Mouse (Mus musculus): ENCODE data around the gene Olfr644. TPM values are rescaled to one million over a fixed set of nuclear protein-coding genes. Genes with fewer than 3 reads are reported as not detected.

Olfr644 gene
- polyA plus RNA-seq, 1 experiment from 2014 or later, result not detected

GRCm38 (mm10) chr7:104052566-104052965 lies 19.1 kb downstream of the Olfr644 start, which contains the start of gene Olfr642:
Gene Olfr642, minus strand, starts transcription at chr7:104052666.
- Histone ChIP-seq H3K27ac (ENCODE audit: low read depth) (no peak within 1 kb of the TSS), H3K4me2 (ENCODE audit: low read depth, low read length) (no peak within 1 kb of the TSS), H3K27me3 (ENCODE audit: insufficient read depth, low read length) (no peaks in the 10 kb centered on the region), H3K36me3 (replicated peaks; ENCODE audit: insufficient read depth, low read length) (no peaks in the 10 kb centered on the region), H3K4me3 (ENCODE audit: low read depth, low read length) (no peak within 1 kb of the TSS), H3K9ac (replicated peaks) (no peak within 1 kb of the TSS), H3K4me1 (ENCODE audit: insufficient read depth) (no peaks in the 10 kb centered on the region), H3K9me3 (ENCODE audit: low read length) (no peaks in the 10 kb centered on the region)
- TF ChIP-seq EP300 (IDR thresholded peaks at IDR 0.05; ENCODE audit: low read depth) (no peak), CTCF (IDR thresholded peaks at IDR 0.05; ENCODE audit: low read depth) (no peak)
- ATAC-seq (no peak), DNase-seq (no peak)
- 67% methylated on average over 1 of the region's 1 CpGs for WGBS (ENCODE audit: insufficient replicate concordance)

GRCm38 (mm10) chr7:104050745-104051144 lies 20.9 kb downstream of the Olfr644 start:
- Histone ChIP-seq H3K9ac (replicated peaks) (no peak overlapping the region), H3K4me3 (ENCODE audit: low read depth, low read length) (no peak overlapping the region), H3K27me3 (ENCODE audit: insufficient read depth, low read length) (no peaks in the 10 kb centered on the region), H3K9me3 (ENCODE audit: low read length) (no peaks in the 10 kb centered on the region), H3K4me1 (ENCODE audit: insufficient read depth) (no peaks in the 10 kb centered on the region), H3K4me2 (ENCODE audit: low read depth, low read length) (no peak overlapping the region), H3K36me3 (replicated peaks; ENCODE audit: insufficient read depth, low read length) (no peaks in the 10 kb centered on the region), H3K27ac (ENCODE audit: low read depth) (no peak overlapping the region)
- ATAC-seq (no peak), DNase-seq (no peak)
- 65% methylated on average over 4 of the region's 4 CpGs for WGBS (ENCODE audit: insufficient replicate concordance)
- TF ChIP-seq EP300 (IDR thresholded peaks at IDR 0.05; ENCODE audit: low read depth) (no peak), CTCF (IDR thresholded peaks at IDR 0.05; ENCODE audit: low read depth) (no peak)

- TF ChIP-seq EP300 (IDR thresholded peaks at IDR 0.05; ENCODE audit: low read depth) (no peak), CTCF (IDR thresholded peaks at IDR 0.05; ENCODE audit: low read depth) (no peak)
- ATAC-seq, result no peak
- Histone ChIP-seq H3K4me1 (ENCODE audit: insufficient read depth) (no peaks in the 10 kb centered on the region), H3K4me2 (ENCODE audit: low read depth, low read length) (no peak within 1 kb of the TSS), H3K36me3 (replicated peaks; ENCODE audit: insufficient read depth, low read length) (no peaks in the 10 kb centered on the region), H3K9ac (replicated peaks) (no peak within 1 kb of the TSS), H3K9me3 (ENCODE audit: low read length) (no peaks in the 10 kb centered on the region), H3K27ac (ENCODE audit: low read depth) (no peak within 1 kb of the TSS), H3K27me3 (ENCODE audit: insufficient read depth, low read length) (no peaks in the 10 kb centered on the region), H3K4me3 (ENCODE audit: low read depth, low read length) (no peak within 1 kb of the TSS)
- 51% methylated on average over 1 of the region's 1 CpGs for WGBS (ENCODE audit: insufficient replicate concordance)
- DNase-seq, result no peak
Measured at GRCm38 (mm10) chr7:104035145-104035544, 36.5 kb downstream of the Olfr644 start, which contains the start of gene Olfr641. Gene Olfr641, plus strand, starts transcription at chr7:104035445.

- 63% methylated on average over 3 of the region's 3 CpGs for WGBS (ENCODE audit: insufficient replicate concordance)
- DNase-seq, result no peak
- no peak overlapping the region for H3K4me2 ChIP-seq (ENCODE audit: low read depth, low read length)
- TF ChIP-seq EP300 (IDR thresholded peaks at IDR 0.05; ENCODE audit: low read depth) (no peak), CTCF (IDR thresholded peaks at IDR 0.05; ENCODE audit: low read depth) (no peak)
- H3K4me1 ChIP-seq (ENCODE audit: insufficient read depth), result no peaks in the 10 kb centered on the region
- no peak overlapping the region for H3K27ac ChIP-seq (ENCODE audit: low read depth)
- no peaks in the 10 kb centered on the region for H3K27me3 ChIP-seq (ENCODE audit: insufficient read depth, low read length)
- no peak overlapping the region for H3K9ac ChIP-seq (replicated peaks)
- no peaks in the 10 kb centered on the region for H3K36me3 ChIP-seq (replicated peaks; ENCODE audit: insufficient read depth, low read length)
- no peak for ATAC-seq
- no peak overlapping the region for H3K4me3 ChIP-seq (ENCODE audit: low read depth, low read length)
- H3K9me3 ChIP-seq (ENCODE audit: low read length), result no peaks in the 10 kb centered on the region
Measured at GRCm38 (mm10) chr7:104026978-104027377, 44.7 kb downstream of the Olfr644 start.

- no peak for TF ChIP-seq EP300 (IDR thresholded peaks at IDR 0.05; ENCODE audit: low read depth)
- TF ChIP-seq CTCF (IDR thresholded peaks at IDR 0.05; ENCODE audit: low read depth), result no peak
- H3K27ac ChIP-seq (ENCODE audit: low read depth), result no peak within 1 kb of the TSS
- no peak within 1 kb of the TSS for H3K9ac ChIP-seq (replicated peaks)
- H3K4me2 ChIP-seq (ENCODE audit: low read depth, low read length), result no peak within 1 kb of the TSS
- H3K36me3 ChIP-seq (replicated peaks; ENCODE audit: insufficient read depth, low read length), result no peaks in the 10 kb centered on the region
- H3K9me3 ChIP-seq (ENCODE audit: low read length), result no peaks in the 10 kb centered on the region
- no peaks in the 10 kb centered on the region for H3K27me3 ChIP-seq (ENCODE audit: insufficient read depth, low read length)
- WGBS (ENCODE audit: insufficient replicate concordance), result 73% methylated on average over 6 of the region's 6 CpGs
- DNase-seq, result no peak
- no peak for ATAC-seq
- H3K4me3 ChIP-seq (ENCODE audit: low read depth, low read length), result no peak within 1 kb of the TSS
- no peaks in the 10 kb centered on the region for H3K4me1 ChIP-seq (ENCODE audit: insufficient read depth)
Measured at GRCm38 (mm10) chr7:104025473-104025872, 46.2 kb downstream of the Olfr644 start, which contains the start of gene Olfr640. Gene Olfr640, minus strand, starts transcription at chr7:104025573.

GRCm38 (mm10) chr7:104021651-104022050 lies 50.0 kb downstream of the Olfr644 start:
- H3K36me3 ChIP-seq (replicated peaks; ENCODE audit: insufficient read depth, low read length), result no peaks in the 10 kb centered on the region
- ATAC-seq (no peak), DNase-seq (no peak)
- H3K9me3 ChIP-seq (ENCODE audit: low read length), result no peaks in the 10 kb centered on the region
- H3K4me1 ChIP-seq (ENCODE audit: insufficient read depth), result no peaks in the 10 kb centered on the region
- H3K27ac ChIP-seq (ENCODE audit: low read depth), result no peak overlapping the region
- no peaks in the 10 kb centered on the region for H3K27me3 ChIP-seq (ENCODE audit: insufficient read depth, low read length)
- H3K4me2 ChIP-seq (ENCODE audit: low read depth, low read length), result no peak overlapping the region
- H3K4me3 ChIP-seq (ENCODE audit: low read depth, low read length), result no peak overlapping the region
- H3K9ac ChIP-seq (replicated peaks), result no peak overlapping the region
- 81% methylated on average over 6 of the region's 6 CpGs for WGBS (ENCODE audit: insufficient replicate concordance)
- TF ChIP-seq EP300 (IDR thresholded peaks at IDR 0.05; ENCODE audit: low read depth) (no peak), CTCF (IDR thresholded peaks at IDR 0.05; ENCODE audit: low read depth) (no peak)

- TF ChIP-seq CTCF (IDR thresholded peaks at IDR 0.05; ENCODE audit: low read depth), result no peak
- no peak for TF ChIP-seq EP300 (IDR thresholded peaks at IDR 0.05; ENCODE audit: low read depth)
- ATAC-seq (no peak), DNase-seq (no peak)
- no peak overlapping the region for H3K9ac ChIP-seq (replicated peaks)
- 72% methylated on average over 1 of the region's 1 CpGs for WGBS (ENCODE audit: insufficient replicate concordance)
- no peak overlapping the region for H3K4me3 ChIP-seq (ENCODE audit: low read depth, low read length)
- H3K27ac ChIP-seq (ENCODE audit: low read depth), result no peak overlapping the region
- no peaks in the 10 kb centered on the region for H3K9me3 ChIP-seq (ENCODE audit: low read length)
- no peak overlapping the region for H3K4me2 ChIP-seq (ENCODE audit: low read depth, low read length)
- no peaks in the 10 kb centered on the region for H3K36me3 ChIP-seq (replicated peaks; ENCODE audit: insufficient read depth, low read length)
- no peaks in the 10 kb centered on the region for H3K4me1 ChIP-seq (ENCODE audit: insufficient read depth)
- no peaks in the 10 kb centered on the region for H3K27me3 ChIP-seq (ENCODE audit: insufficient read depth, low read length)
Measured at GRCm38 (mm10) chr7:104018953-104019352, 52.7 kb downstream of the Olfr644 start.

Measured in liver, postnatal 0 days (tissue).